Comparison of ENCODE assay signal across 8 mouse cellular contexts in the genomic region with DNA sequence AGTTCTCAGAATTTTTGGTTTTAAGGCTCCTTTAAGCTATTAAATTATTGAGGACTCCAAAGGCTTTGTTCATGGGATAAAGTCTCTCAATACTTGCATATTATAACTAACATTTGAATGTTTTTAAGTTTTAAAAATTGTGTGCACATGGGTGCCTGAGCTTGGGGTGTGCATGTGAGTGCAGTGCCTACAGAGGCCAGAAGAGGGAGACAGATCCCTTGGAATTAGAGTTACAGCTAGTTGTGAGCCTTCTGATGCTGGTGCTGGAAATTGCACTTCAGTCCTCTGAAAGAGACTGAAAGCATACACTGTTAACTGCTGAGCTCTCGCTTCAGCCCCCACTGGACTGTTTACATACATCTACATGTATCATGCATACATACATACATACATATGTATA.
DNase-seq lines count a peak whose midpoint lies in the region; TF ChIP-seq lines count a peak whose summit lies in the region.

No protein-coding gene starts in this region.

- DNase-seq in heart, adult 2 months = peak in 1 of 2 experiments; percentile 27
- no peak for DNase-seq in heart, adult 9 months (ENCODE audit: low spot score in 2 of 2)
- peak; percentile 17 for DNase-seq in urinary bladder, postnatal 25 days (ENCODE audit: low spot score)
- DNase-seq in urinary bladder, adult 2 months (ENCODE audit: low spot score) = no peak
- DNase-seq in embryo, embryonic 11 days = peak; percentile 29
- peak; percentile 29 for DNase-seq in mesoderm, embryonic 11.5 days (ENCODE audit: low read depth, low spot score)
- no peak for DNase-seq in ovary, adult 18-20 months (ENCODE audit: low spot score)
- no peak for DNase-seq in layer of hippocampus, adult 9-10 months (ENCODE audit: low spot score)

- TF ChIP-seq EP300 in heart, adult 2 months (IDR thresholded peaks at IDR 0.05; ENCODE audit: insufficient read depth, low read depth, low read length) = no peak

- peaks cover 3% of the 10 kb centered on the region for H3K4me1 ChIP-seq in heart, adult 2 months (ENCODE audit: control insufficient read depth, insufficient read depth, low read length)

- WGBS in heart, adult 2 months = 93% methylated on average over 1 of the region's 1 CpGs

- H3K27ac ChIP-seq in heart, adult 2 months = no peak overlapping the region

- peak; percentile 79 for TF ChIP-seq CTCF in heart, adult 2 months (IDR thresholded peaks at IDR 0.05)

- TF ChIP-seq POLR2A in heart, adult 2 months (IDR thresholded peaks at IDR 0.05; ENCODE audit: insufficient read depth, low read depth, low read length) = no peak

- no peaks in the 10 kb centered on the region for H3K27me3 ChIP-seq in heart, adult 2 months (ENCODE audit: control insufficient read depth, insufficient read depth, low read length)

- H3K79me2 ChIP-seq in heart, adult 2 months (replicated peaks; ENCODE audit: control insufficient read depth, insufficient read depth, low read length) = no peaks in the 10 kb centered on the region

- intact Hi-C loops in heart, adult 2 months (cut with DNase I) = loop anchor here (5.0 kb wide), 1 partner anchor 265 kb away; no protein-coding TSS in a partner anchor

- no peaks in the 10 kb centered on the region for H3K36me3 ChIP-seq in heart, adult 2 months (ENCODE audit: control insufficient read depth, insufficient read depth, low read length)

- no peak overlapping the region for H3K9ac ChIP-seq in heart, adult 2 months (ENCODE audit: low read depth, low read length)

- no peak overlapping the region for H3K4me3 ChIP-seq in heart, adult 2 months

Comparison
In these comparisons a context has a peak if more than half of its experiments do, and no peak if none do; other contexts are left out.
1. DNase-seq: peak in urinary bladder, postnatal 25 days (single experiment), embryo, embryonic 11 days (single experiment) and mesoderm, embryonic 11.5 days (single experiment); none in heart, adult 9 months (0 of 2), urinary bladder, adult 2 months (single experiment), ovary, adult 18-20 months (single experiment) and layer of hippocampus, adult 9-10 months (single experiment).